Mouse (Mus musculus): Measurements from ENCODE around the gene Tshz2.

Gene Tshz2

GRCm38 (mm10) chr2:170120139-170121027, 487.6 kb downstream of the Tshz2 start:
- no peak for DNase-seq

All from spleen, adult 18-20 months (tissue).